Mouse (Mus musculus): ENCODE measurements around the gene Hmg20b. TPM values are rescaled to one million over a fixed set of nuclear protein-coding genes. Genes with fewer than 3 reads are reported as not detected.

Gene Hmg20b
- polyA plus RNA-seq, 1 experiment, result 51.8 TPM

DNA sequence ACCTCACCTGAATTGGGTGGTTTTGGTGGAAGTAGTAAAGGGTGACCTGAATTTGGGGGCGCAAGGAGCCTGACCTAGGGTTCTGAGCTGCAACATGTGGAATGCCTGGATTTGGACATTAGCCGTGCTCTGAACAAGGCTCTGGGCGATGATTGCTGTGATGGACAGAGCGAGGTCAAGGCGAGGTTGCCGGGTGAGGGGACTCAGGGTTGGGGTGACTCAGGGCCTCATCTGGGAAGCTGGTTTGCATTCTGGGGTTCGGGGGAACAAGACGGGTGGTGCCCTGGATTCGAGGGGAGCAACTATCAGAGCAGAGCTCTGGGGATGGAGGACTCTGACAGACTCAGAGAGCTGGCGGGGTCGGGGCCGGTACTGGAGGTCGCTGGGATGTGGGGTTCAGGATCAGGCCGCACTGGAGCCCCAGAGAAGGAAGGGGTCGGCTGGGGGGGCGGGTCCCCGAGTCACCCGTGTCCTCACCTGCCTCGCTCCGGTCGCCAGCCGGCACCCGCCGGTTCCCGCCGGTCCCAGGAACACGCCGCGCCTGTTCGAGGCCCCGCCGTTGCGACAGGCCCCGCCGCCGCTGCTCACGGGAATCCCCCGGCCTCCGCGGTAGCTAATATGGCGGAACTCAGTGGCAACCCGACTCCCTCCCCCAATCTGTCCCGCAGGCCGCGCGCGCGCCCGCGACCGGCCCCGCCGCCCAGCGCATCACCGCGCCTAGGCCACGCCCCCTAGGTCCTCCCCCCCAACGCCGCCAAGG, 27.7 kb upstream of the Hmg20b start, which contains the start of gene Fzr1:
Gene Fzr1, minus strand, starts transcription at position 724 of the 760 bp plus-strand sequence.
- Histone ChIP-seq H3K4me3 (ENCODE audit: low read depth, low read length) (peak within 1 kb of the TSS; percentile 97), H3K9me3 (replicated peaks; ENCODE audit: control insufficient read depth, insufficient read depth, low read length, poor library complexity, severe bottlenecking) (no peaks in the 10 kb centered on the region), H3K36me3 (ENCODE audit: control insufficient read depth, insufficient read depth, low read length, poor library complexity, severe bottlenecking) (no peaks in the 10 kb centered on the region), H3K4me1 (ENCODE audit: control insufficient read depth, insufficient read depth, low read length) (no peaks in the 10 kb centered on the region), H3K27ac (ENCODE audit: insufficient read depth, low read length) (peak within 1 kb of the TSS; percentile 58), H3K9ac (ENCODE audit: low read depth, poor library complexity, severe bottlenecking) (peak within 1 kb of the TSS; percentile 93), H3K27me3 (ENCODE audit: control insufficient read depth, insufficient read depth, low read length, poor library complexity, severe bottlenecking) (no peaks in the 10 kb centered on the region)
- TF ChIP-seq CTCF (IDR thresholded peaks at IDR 0.05; ENCODE audit: low read depth, low read length) (no peak), POLR2A (IDR thresholded peaks at IDR 0.05; ENCODE audit: insufficient read depth, low read length) (no peak), EP300 (IDR thresholded peaks at IDR 0.05; ENCODE audit: insufficient read depth, low read depth, low read length) (no peak)

DNA sequence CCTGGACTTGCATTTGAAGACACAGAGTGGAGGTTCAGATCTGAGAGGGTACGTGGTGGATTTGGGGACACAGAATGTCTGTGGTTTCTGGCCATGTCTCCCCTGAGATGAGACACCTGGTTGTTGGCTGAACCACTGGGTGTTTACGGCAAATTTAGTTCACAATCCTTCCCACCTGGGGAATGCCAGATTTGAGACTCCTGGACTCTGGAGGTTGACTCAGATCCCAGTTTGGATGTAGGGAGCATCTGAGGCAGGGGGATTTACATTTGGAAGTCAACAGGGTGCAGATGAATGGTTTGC, 27.0 kb upstream of the Hmg20b start:
- H3K27ac ChIP-seq (ENCODE audit: insufficient read depth, low read length), result 0 out of 2 replicates have a peak overlapping the region, but pooled peaks have one; percentile 29

DNA sequence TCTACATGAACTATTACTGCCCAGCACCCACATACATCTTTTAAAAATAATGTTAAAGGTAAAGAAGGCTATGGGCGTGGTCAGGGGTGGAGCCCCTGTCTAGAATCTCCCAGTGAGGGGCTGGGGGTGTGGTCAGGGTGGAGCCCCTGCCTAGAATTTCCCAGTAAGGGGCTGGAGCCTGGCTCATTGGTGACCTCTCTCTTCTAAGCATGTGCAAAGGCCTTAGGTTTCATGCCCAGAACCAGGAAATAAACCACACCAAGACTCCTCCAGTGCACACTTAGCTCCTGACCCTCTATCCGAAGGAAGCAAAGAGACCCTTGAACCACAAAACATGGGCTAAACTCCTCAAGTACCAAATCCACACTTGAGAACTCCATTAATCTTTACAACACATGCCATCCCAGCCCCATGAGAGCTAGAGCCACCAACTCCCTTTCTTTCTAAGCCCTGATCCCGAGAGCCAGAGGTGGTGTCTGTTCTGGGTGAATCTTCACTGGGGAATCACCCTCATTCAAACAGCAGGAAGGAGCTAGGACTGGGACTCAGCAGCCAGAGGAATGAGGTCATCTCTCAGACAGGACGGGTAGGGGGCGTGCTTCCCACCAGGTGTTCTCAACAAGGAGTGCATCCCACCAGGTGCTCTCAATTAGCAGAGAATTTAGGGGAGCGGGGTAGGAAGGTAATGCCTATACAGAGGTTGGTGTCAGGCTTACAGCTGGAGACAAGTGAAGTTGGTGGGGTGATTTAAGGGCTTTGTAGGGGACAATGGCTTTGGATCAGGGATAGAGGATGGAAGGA, 26.5 kb upstream of the Hmg20b start:
- Histone ChIP-seq H3K27me3 (ENCODE audit: control insufficient read depth, insufficient read depth, low read length, poor library complexity, severe bottlenecking) (no peaks in the 10 kb centered on the region), H3K36me3 (ENCODE audit: control insufficient read depth, insufficient read depth, low read length, poor library complexity, severe bottlenecking) (no peaks in the 10 kb centered on the region), H3K4me1 (ENCODE audit: control insufficient read depth, insufficient read depth, low read length) (no peaks in the 10 kb centered on the region), H3K9me3 (replicated peaks; ENCODE audit: control insufficient read depth, insufficient read depth, low read length, poor library complexity, severe bottlenecking) (no peaks in the 10 kb centered on the region), H3K9ac (ENCODE audit: low read depth, poor library complexity, severe bottlenecking) (peak overlapping the region; percentile 93; the same call in 1 of the 2 replicates), H3K27ac (ENCODE audit: insufficient read depth, low read length) (peak overlapping the region; percentile 29; the same call in 1 of the 2 replicates), H3K4me3 (ENCODE audit: low read depth, low read length) (peak overlapping the region; percentile 97)
- no peak for TF ChIP-seq EP300 (IDR thresholded peaks at IDR 0.05; ENCODE audit: insufficient read depth, low read depth, low read length)
- TF ChIP-seq CTCF (IDR thresholded peaks at IDR 0.05; ENCODE audit: low read depth, low read length), result peak; percentile 57

More for the DNA sequence above, 27.0 kb upstream of the Hmg20b start:
- no peaks in the 10 kb centered on the region for H3K27me3 ChIP-seq (ENCODE audit: control insufficient read depth, insufficient read depth, low read length, poor library complexity, severe bottlenecking)
- no peaks in the 10 kb centered on the region for H3K36me3 ChIP-seq (ENCODE audit: control insufficient read depth, insufficient read depth, low read length, poor library complexity, severe bottlenecking)
- no peaks in the 10 kb centered on the region for H3K9me3 ChIP-seq (replicated peaks; ENCODE audit: control insufficient read depth, insufficient read depth, low read length, poor library complexity, severe bottlenecking)
- H3K9ac ChIP-seq (ENCODE audit: low read depth, poor library complexity, severe bottlenecking), result peak overlapping the region; percentile 93
- TF ChIP-seq POLR2A (IDR thresholded peaks at IDR 0.05; ENCODE audit: insufficient read depth, low read length), result no peak
- TF ChIP-seq EP300 (IDR thresholded peaks at IDR 0.05; ENCODE audit: insufficient read depth, low read depth, low read length), result no peak
- no peak for TF ChIP-seq CTCF (IDR thresholded peaks at IDR 0.05; ENCODE audit: low read depth, low read length)
- H3K4me1 ChIP-seq (ENCODE audit: control insufficient read depth, insufficient read depth, low read length), result no peaks in the 10 kb centered on the region
- peak overlapping the region; percentile 97 for H3K4me3 ChIP-seq (ENCODE audit: low read depth, low read length)

DNA sequence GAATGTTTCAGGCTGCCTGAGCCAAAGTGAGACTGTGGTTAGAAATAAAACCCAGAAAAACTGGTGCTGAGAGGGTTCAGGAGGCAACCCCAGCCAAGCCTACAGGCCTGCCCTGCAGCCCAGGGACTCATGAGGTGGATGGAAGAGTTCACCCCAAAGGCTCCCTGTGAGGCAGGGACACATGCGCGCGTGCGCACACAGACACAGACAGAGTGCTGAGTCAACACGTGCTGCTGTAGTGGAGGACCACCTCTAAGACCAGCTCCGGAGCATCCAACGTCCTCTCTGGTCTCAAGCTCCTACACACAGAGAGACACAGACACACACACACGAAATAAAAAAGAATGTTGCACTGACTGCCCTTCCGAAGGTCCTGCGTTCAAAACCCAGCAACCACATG, 25.0 kb upstream of the Hmg20b start:
- H3K27ac ChIP-seq (ENCODE audit: insufficient read depth, low read length), result no peak overlapping the region
- no peak overlapping the region for H3K4me3 ChIP-seq (ENCODE audit: low read depth, low read length)
- H3K9me3 ChIP-seq (replicated peaks; ENCODE audit: control insufficient read depth, insufficient read depth, low read length, poor library complexity, severe bottlenecking), result no peaks in the 10 kb centered on the region
- no peaks in the 10 kb centered on the region for H3K4me1 ChIP-seq (ENCODE audit: control insufficient read depth, insufficient read depth, low read length)
- H3K9ac ChIP-seq (ENCODE audit: low read depth, poor library complexity, severe bottlenecking), result no peak overlapping the region
- peaks cover 2% of the 10 kb centered on the region; the same call in 1 of the 2 replicates for H3K36me3 ChIP-seq (ENCODE audit: control insufficient read depth, insufficient read depth, low read length, poor library complexity, severe bottlenecking)
- no peak for TF ChIP-seq POLR2A (IDR thresholded peaks at IDR 0.05; ENCODE audit: insufficient read depth, low read length)
- TF ChIP-seq EP300 (IDR thresholded peaks at IDR 0.05; ENCODE audit: insufficient read depth, low read depth, low read length), result no peak
- TF ChIP-seq CTCF (IDR thresholded peaks at IDR 0.05; ENCODE audit: low read depth, low read length), result no peak
- no peaks in the 10 kb centered on the region for H3K27me3 ChIP-seq (ENCODE audit: control insufficient read depth, insufficient read depth, low read length, poor library complexity, severe bottlenecking)

DNA sequence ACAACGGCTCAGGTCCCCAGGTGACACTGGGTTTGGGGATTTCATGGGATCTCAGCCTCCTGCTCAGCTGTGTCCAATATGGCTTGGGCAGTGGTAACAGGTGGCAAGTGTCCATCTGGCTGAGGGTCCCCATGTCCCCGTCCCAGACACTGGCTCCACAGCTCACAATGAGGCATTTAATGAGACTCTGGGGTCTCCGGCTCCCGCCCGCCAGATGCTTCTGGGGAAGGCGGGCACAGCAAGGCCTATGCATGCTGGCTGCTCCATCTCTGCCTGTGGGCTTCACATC, 16.9 kb upstream of the Hmg20b start:
- H3K27me3 ChIP-seq (ENCODE audit: control insufficient read depth, insufficient read depth, low read length, poor library complexity, severe bottlenecking), result no peaks in the 10 kb centered on the region
- TF ChIP-seq POLR2A (IDR thresholded peaks at IDR 0.05; ENCODE audit: insufficient read depth, low read length) (no peak), EP300 (IDR thresholded peaks at IDR 0.05; ENCODE audit: insufficient read depth, low read depth, low read length) (no peak), CTCF (IDR thresholded peaks at IDR 0.05; ENCODE audit: low read depth, low read length) (no peak)
- H3K27ac ChIP-seq (ENCODE audit: insufficient read depth, low read length), result no peak overlapping the region
- peaks cover 7% of the 10 kb centered on the region for H3K4me1 ChIP-seq (ENCODE audit: control insufficient read depth, insufficient read depth, low read length)
- H3K9ac ChIP-seq (ENCODE audit: low read depth, poor library complexity, severe bottlenecking), result no peak overlapping the region
- peaks cover 18% of the 10 kb centered on the region for H3K36me3 ChIP-seq (ENCODE audit: control insufficient read depth, insufficient read depth, low read length, poor library complexity, severe bottlenecking)
- no peak overlapping the region for H3K4me3 ChIP-seq (ENCODE audit: low read depth, low read length)
- H3K9me3 ChIP-seq (replicated peaks; ENCODE audit: control insufficient read depth, insufficient read depth, low read length, poor library complexity, severe bottlenecking), result no peaks in the 10 kb centered on the region

All from ES-Bruce4 (cell line).